Mouse (Mus musculus) retina, postnatal 7 days (tissue): ENCODE data around the gene 6030408B16Rik.
"Not testable (repeated sequence)": the region's sequence is repeated elsewhere in the genome, so short reads cannot be mapped to it uniquely, and the experiment has no call there.

Experiments used
- DNase-seq: peaks from one replicate; pipeline ENCODE4 v3.0.0-alpha.2; 2012; ENCODE audit warnings: low read depth, low spot score

Gene 6030408B16Rik

GRCm38 (mm10) chr15:101321126-101321525, 28.1 kb downstream of the 6030408B16Rik start:
- DNase-seq = no peak

GRCm38 (mm10) chr15:101322106-101322505, 29.1 kb downstream of the 6030408B16Rik start:
- DNase-seq = no peak

- DNase-seq = no peak
Measured at GRCm38 (mm10) chr15:101322640-101323039, 29.6 kb downstream of the 6030408B16Rik start.

- DNase-seq = no peak
Measured at GRCm38 (mm10) chr15:101323511-101323910, 30.5 kb downstream of the 6030408B16Rik start.

GRCm38 (mm10) chr15:101324409-101324808, 31.4 kb downstream of the 6030408B16Rik start:
- not testable (repeated sequence) for DNase-seq

- no peak for DNase-seq
Measured at GRCm38 (mm10) chr15:101325991-101326534, 33.1 kb downstream of the 6030408B16Rik start.

GRCm38 (mm10) chr15:101327282-101327681, 34.3 kb downstream of the 6030408B16Rik start:
- DNase-seq = peak; percentile 61

- no peak for DNase-seq
Measured at GRCm38 (mm10) chr15:101328876-101329563, 36.0 kb downstream of the 6030408B16Rik start.

GRCm38 (mm10) chr15:101329564-101329892, 36.5 kb downstream of the 6030408B16Rik start:
- no peak for DNase-seq

- no peak for DNase-seq
Measured at GRCm38 (mm10) chr15:101331090-101331489, 38.1 kb downstream of the 6030408B16Rik start.

- no peak for DNase-seq
Measured at GRCm38 (mm10) chr15:101332370-101332769, 39.4 kb downstream of the 6030408B16Rik start.

- DNase-seq = no peak
Measured at GRCm38 (mm10) chr15:101333165-101333564, 40.2 kb downstream of the 6030408B16Rik start.

- DNase-seq = no peak
Measured at GRCm38 (mm10) chr15:101333648-101334047, 40.6 kb downstream of the 6030408B16Rik start.

GRCm38 (mm10) chr15:101336474-101337174, 43.6 kb downstream of the 6030408B16Rik start:
- no peak for DNase-seq

GRCm38 (mm10) chr15:101338359-101338758, 45.3 kb downstream of the 6030408B16Rik start:
- DNase-seq = no peak

- peak; percentile 79 for DNase-seq
Measured at GRCm38 (mm10) chr15:101339537-101339936, 46.5 kb downstream of the 6030408B16Rik start.

GRCm38 (mm10) chr15:101341797-101342515, 48.9 kb downstream of the 6030408B16Rik start:
- no peak for DNase-seq
